Mouse (Mus musculus) limb, embryonic 11.5 days (tissue): ENCODE data around the gene F3. TPM values are rescaled to one million over a fixed set of nuclear protein-coding genes. Genes with fewer than 3 reads are reported as not detected.
"Not testable (repeated sequence)": the region's sequence is repeated elsewhere in the genome, so short reads cannot be mapped to it uniquely, and the experiment has no call there.

Source experiments
- ATAC-seq: fragments of 200-750 bp; cut with Nextera tagmentation; 2 replicates; pipeline ENCODE4 v1.8.0; 2017; ENCODE audit warnings: low read depth; ENCODE audit not compliant: insufficient number of reproducible peaks, low FRiP score, low TSS enrichment
- DNase-seq: peaks from one replicate; pipeline ENCODE4 v3.0.0-alpha.2; 2015; ENCODE audit warnings: low spot score
- H3K27ac ChIP-seq: fragments of 300-500 bp; sonication (generic); replicated peaks from 2 replicates; pipeline ENCODE4 v1.5.1; 2014; ENCODE audit warnings: low read depth, mild to moderate bottlenecking, low read length
- H3K27me3 ChIP-seq: fragments of 300-500 bp; sonication (generic); 2 replicates; pipeline ENCODE4 v1.6.1; 2014; ENCODE audit warnings: mild to moderate bottlenecking, low read length, mixed read lengths; ENCODE audit not compliant: control insufficient read depth, insufficient read depth
- H3K36me3 ChIP-seq: fragments of 300-500 bp; sonication (generic); 2 replicates; pipeline ENCODE4 v1.6.1; 2014; ENCODE audit warnings: mild to moderate bottlenecking, low read length, moderate library complexity, mixed read lengths; ENCODE audit not compliant: control insufficient read depth, insufficient read depth
- H3K4me1 ChIP-seq: fragments of 300-500 bp; sonication (generic); 2 replicates; pipeline ENCODE4 v1.6.1; 2014; ENCODE audit warnings: low read length, mixed read lengths; ENCODE audit not compliant: control insufficient read depth, insufficient read depth
- H3K4me2 ChIP-seq: fragments of 300-500 bp; sonication (generic); 2 replicates; pipeline ENCODE4 v1.6.1; 2014; ENCODE audit warnings: low read depth, mild to moderate bottlenecking, moderate library complexity; ENCODE audit not compliant: severe bottlenecking
- H3K4me3 ChIP-seq: fragments of 300-500 bp; sonication (generic); 2 replicates; pipeline ENCODE4 v1.5.1; 2014; ENCODE audit warnings: low read depth, low read length
- H3K9ac ChIP-seq: fragments of 300-500 bp; sonication (generic); 2 replicates; pipeline ENCODE4 v1.6.1; 2014; ENCODE audit warnings: mild to moderate bottlenecking, low read length
- H3K9me3 ChIP-seq: fragments of 300-500 bp; sonication (generic); 2 replicates; pipeline ENCODE4 v1.6.1; 2016; ENCODE audit warnings: low read length; ENCODE audit not compliant: control insufficient read depth
- WGBS: fragments of 180-500 bp; shearing (Covaris S2); extraction: QIAGEN DNeasy Blood & Tissue Kit; methylation state at CpG from one replicate; pipeline ENCODE4 v1.1.7; 2014; 5-methylcytosine and 5-hydroxymethylcytosine counted together
- polyA plus RNA-seq: library from polyadenylated mRNA; unstranded; fragments of >200 nt; fragmentation: Nextera tagmentation; extraction: Ambion mirVana; gene quantifications from 2 replicates; pipeline ENCODE4 v1.2.1, GENCODE M21; 2014

The F3 gene
- polyA plus RNA-seq, 1 experiment from 2014 or later = 4.4 TPM

GRCm38 (mm10) chr3:121762056-121762852, 38.9 kb downstream of the F3 start:
- no peak overlapping the region for H3K4me3 ChIP-seq
- no peak overlapping the region for H3K9ac ChIP-seq
- H3K36me3 ChIP-seq = peaks cover 3% of the 10 kb centered on the region; the same call in 1 of the 2 replicates
- no peaks in the 10 kb centered on the region for H3K27me3 ChIP-seq
- H3K4me1 ChIP-seq = no peaks in the 10 kb centered on the region
- 0 out of 2 replicates have a peak, but pooled peaks have one; percentile 82 for ATAC-seq
- 65% methylated on average over 4 of the region's 4 CpGs for WGBS
- no peak overlapping the region for H3K4me2 ChIP-seq
- DNase-seq = no peak
- H3K9me3 ChIP-seq = no peaks in the 10 kb centered on the region
- H3K27ac ChIP-seq = no peak overlapping the region

GRCm38 (mm10) chr3:121766048-121766447, 42.7 kb downstream of the F3 start:
- Histone ChIP-seq H3K4me2 (no peak overlapping the region), H3K36me3 (peaks cover 13% of the 10 kb centered on the region), H3K27ac (no peak overlapping the region), H3K9ac (no peak overlapping the region), H3K4me1 (no peaks in the 10 kb centered on the region), H3K27me3 (no peaks in the 10 kb centered on the region), H3K9me3 (no peaks in the 10 kb centered on the region), H3K4me3 (no peak overlapping the region)
- no peak for ATAC-seq
- DNase-seq = no peak

- Histone ChIP-seq H3K4me1 (no peaks in the 10 kb centered on the region), H3K36me3 (peaks cover 13% of the 10 kb centered on the region), H3K27me3 (no peaks in the 10 kb centered on the region), H3K27ac (no peak overlapping the region), H3K9ac (no peak overlapping the region), H3K4me2 (no peak overlapping the region), H3K4me3 (no peak overlapping the region), H3K9me3 (no peaks in the 10 kb centered on the region)
- ATAC-seq (no peak), DNase-seq (no peak)
- WGBS = 90% methylated on average over 5 of the region's 5 CpGs
These were observed 43.5 kb downstream of the F3 start for GRCm38 (mm10) chr3:121766818-121767217.

- Histone ChIP-seq H3K4me3 (no peak overlapping the region), H3K27me3 (no peaks in the 10 kb centered on the region), H3K4me2 (no peak overlapping the region), H3K36me3 (peaks cover 15% of the 10 kb centered on the region), H3K9me3 (no peaks in the 10 kb centered on the region), H3K27ac (no peak overlapping the region), H3K9ac (no peak overlapping the region), H3K4me1 (no peaks in the 10 kb centered on the region)
- no peak for ATAC-seq
- no peak for DNase-seq
- 93% methylated on average over 3 of the region's 3 CpGs for WGBS
These were observed 45.4 kb downstream of the F3 start for GRCm38 (mm10) chr3:121768770-121769169.

GRCm38 (mm10) chr3:121773336-121773735, 50.0 kb downstream of the F3 start:
- H3K36me3 ChIP-seq = peaks cover 13% of the 10 kb centered on the region; the same call in 1 of the 2 replicates
- DNase-seq, H3K9me3 ChIP-seq, H3K9ac ChIP-seq, H3K4me2 ChIP-seq, H3K27me3 ChIP-seq, H3K27ac ChIP-seq, H3K4me3 ChIP-seq, ATAC-seq, H3K4me1 ChIP-seq: not testable (repeated sequence)
- WGBS = 100% methylated on average over 4 of the region's 4 CpGs

GRCm38 (mm10) chr3:121777943-121778342, 54.6 kb downstream of the F3 start:
- Histone ChIP-seq H3K9ac (no peak overlapping the region), H3K9me3 (no peaks in the 10 kb centered on the region), H3K4me2 (no peak overlapping the region), H3K27me3 (no peaks in the 10 kb centered on the region), H3K36me3 (0 out of 2 replicates have a peak, but pooled peaks cover 4% of the 10 kb centered on the region), H3K27ac (no peak overlapping the region), H3K4me3 (no peak overlapping the region), H3K4me1 (0 out of 2 replicates have a peak, but pooled peaks cover 4% of the 10 kb centered on the region)
- 23% methylated on average over 7 of the region's 7 CpGs for WGBS
- ATAC-seq (peak; percentile 90), DNase-seq (peak; percentile 85)

GRCm38 (mm10) chr3:121783020-121783419, 59.7 kb downstream of the F3 start:
- WGBS = 86% methylated on average over 6 of the region's 6 CpGs
- no peak overlapping the region for H3K27ac ChIP-seq
- no peaks in the 10 kb centered on the region for H3K9me3 ChIP-seq
- H3K27me3 ChIP-seq = no peaks in the 10 kb centered on the region
- DNase-seq (no peak), ATAC-seq (no peak)
- 0 out of 2 replicates have a peak, but pooled peaks cover 2% of the 10 kb centered on the region for H3K4me1 ChIP-seq
- H3K4me3 ChIP-seq = no peak overlapping the region
- 0 out of 2 replicates have a peak, but pooled peaks cover 2% of the 10 kb centered on the region for H3K36me3 ChIP-seq
- H3K9ac ChIP-seq = no peak overlapping the region
- no peak overlapping the region for H3K4me2 ChIP-seq
